Mouse (Mus musculus) lung, adult 2 months (tissue): Measurements from ENCODE around the gene Ccdc51.

Experiments used
- CTCF ChIP-seq: fragments of 200-500 bp; IDR thresholded peaks from 2 replicates; pipeline ENCODE4 v1.5.1; 2011; ENCODE audit warnings: mild to moderate bottlenecking, low read length, control low read depth; ENCODE audit not compliant: insufficient read depth
- POLR2A ChIP-seq: fragments of 200-500 bp; IDR thresholded peaks from 2 replicates; pipeline ENCODE4 v1.6.1; 2011; ENCODE audit warnings: low read depth, mild to moderate bottlenecking, control low read depth, low read length, borderline replicate concordance; ENCODE audit errors: extremely low read depth

GRCm38 (mm10) chr9:109110240-109110639, 27.9 kb downstream of the Ccdc51 start:
- no peak for TF ChIP-seq CTCF
- no peak for TF ChIP-seq POLR2A
